Mouse (Mus musculus) brain, embryonic 18.5 days (tissue): ENCODE measurements around the gene Rpusd2.
"Not testable (repeated sequence)": the region's sequence is repeated elsewhere in the genome, so short reads cannot be mapped to it uniquely, and the experiment has no call there.

Experiments used
- DNase-seq: peaks from one replicate; pipeline ENCODE4 v3.0.0-alpha.2; 2012; ENCODE audit warnings: low read depth, low spot score

Rpusd2 gene

GRCm38 (mm10) chr2:119034656-119035396, at the start of gene Rpusd2:
Rpusd2 (plus strand) TSS chr2:119034790.
- peak; percentile 87 for DNase-seq

DNA sequence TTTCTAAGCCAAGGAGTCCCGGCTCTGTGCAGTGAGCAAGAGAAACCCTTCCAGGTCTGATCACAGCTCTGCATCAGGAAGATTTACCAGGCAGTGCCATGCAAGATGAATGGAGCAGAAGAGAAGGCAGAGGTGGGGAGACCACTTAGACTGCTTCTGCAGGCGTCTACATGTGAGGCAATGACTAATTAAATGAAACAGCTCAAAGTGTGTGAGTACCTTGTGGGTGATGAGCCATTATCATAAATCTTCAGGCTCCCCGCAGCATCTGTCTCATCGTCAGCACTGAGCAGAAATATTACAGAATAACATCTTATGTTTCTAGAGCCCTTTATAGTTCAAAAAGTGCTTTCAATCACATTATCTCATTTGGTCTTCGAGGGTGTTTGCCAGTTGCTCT, 39.1 kb upstream of the Rpusd2 start:
- DNase-seq, result no peak

DNA sequence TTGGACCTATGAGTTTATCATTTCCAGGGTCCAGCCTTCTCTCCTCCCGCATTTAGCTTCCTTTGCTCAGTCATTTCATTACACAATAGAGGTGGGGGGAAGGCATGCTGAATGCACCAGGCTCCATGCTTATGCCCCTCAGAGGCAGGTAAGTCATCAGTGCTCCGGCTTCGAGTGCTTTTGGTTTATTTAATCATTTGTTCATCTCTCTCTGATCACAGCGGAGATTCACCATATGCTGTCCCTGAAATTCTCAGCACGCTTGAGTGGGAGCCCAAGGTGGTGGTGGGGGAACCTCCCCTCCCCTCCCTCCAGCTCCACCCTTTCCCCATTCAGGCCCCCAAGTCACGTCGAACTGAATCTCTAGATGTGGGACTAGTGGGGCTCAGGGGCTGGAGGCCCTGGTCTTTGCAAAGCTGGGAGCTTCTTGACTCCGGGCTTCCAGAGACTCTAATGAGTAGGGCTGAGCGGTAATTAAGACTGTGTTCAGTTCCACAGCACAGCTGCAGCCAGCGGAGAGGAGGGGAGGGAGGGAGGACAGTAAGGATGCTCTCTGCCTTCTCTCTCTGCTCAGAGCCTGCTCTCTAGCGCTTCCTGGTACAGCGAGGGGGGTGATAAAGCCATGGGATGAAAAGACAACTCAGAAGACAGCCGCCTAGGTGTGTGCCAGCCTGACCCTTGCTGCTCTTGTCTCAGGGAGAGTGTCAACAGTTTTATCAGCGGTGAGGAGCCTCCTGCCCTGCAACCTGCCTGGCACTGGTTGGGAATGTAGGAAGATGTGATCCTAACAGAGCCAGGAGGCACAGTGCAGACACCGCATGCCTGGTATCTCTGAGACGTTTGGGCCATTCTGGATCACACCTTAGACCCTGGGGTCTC, 38.4 kb upstream of the Rpusd2 start:
- DNase-seq, result no peak

- no peak for DNase-seq
These were observed 37.8 kb upstream of the Rpusd2 start for GRCm38 (mm10) chr2:118996798-118997105.

- no peak for DNase-seq
These were observed 36.3 kb upstream of the Rpusd2 start for GRCm38 (mm10) chr2:118998115-118998866.

DNA sequence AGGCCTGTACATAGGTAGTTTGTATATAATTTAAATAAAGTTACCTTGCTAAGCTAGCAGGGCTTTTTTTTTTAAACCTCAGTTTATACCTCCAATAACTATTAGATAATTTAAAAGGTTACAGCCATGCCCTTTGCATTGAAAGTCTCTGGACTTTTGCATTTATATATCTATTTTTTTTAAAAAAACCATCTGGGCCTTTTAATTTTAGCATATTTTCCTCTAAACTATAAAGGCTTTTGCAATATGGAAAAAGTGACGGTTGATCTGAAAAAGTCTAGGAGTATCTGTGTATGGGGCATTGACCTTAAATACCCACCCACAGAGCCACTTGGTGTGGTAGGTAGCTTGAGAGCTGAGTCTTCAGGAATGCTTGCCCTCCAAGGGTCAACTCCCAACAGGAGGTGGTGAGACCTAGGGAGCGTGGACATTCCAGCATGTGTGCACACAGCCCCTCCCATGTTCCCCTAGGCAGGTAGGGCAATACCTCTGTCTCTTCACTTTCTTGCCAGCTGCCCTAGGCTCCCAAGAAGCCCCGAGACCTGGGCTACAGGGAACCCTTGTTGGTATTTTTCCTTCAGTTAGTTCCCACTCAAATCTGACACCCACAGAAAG, 35.5 kb upstream of the Rpusd2 start:
- DNase-seq, result no peak

GRCm38 (mm10) chr2:119006886-119007285, 27.7 kb upstream of the Rpusd2 start:
- no peak for DNase-seq

- DNase-seq, result no peak
These were observed 25.2 kb upstream of the Rpusd2 start for GRCm38 (mm10) chr2:119009376-119009775.

GRCm38 (mm10) chr2:119014989-119015388, 19.6 kb upstream of the Rpusd2 start:
- no peak for DNase-seq

GRCm38 (mm10) chr2:119015604-119016180, 18.9 kb upstream of the Rpusd2 start:
- no peak for DNase-seq

GRCm38 (mm10) chr2:119016312-119016711, 18.3 kb upstream of the Rpusd2 start:
- DNase-seq, result not testable (repeated sequence)

- no peak for DNase-seq
These were observed 16.9 kb upstream of the Rpusd2 start for GRCm38 (mm10) chr2:119017647-119018046.

- DNase-seq, result no peak
These were observed 16.0 kb upstream of the Rpusd2 start for GRCm38 (mm10) chr2:119018391-119019122.

GRCm38 (mm10) chr2:119019131-119019530, 15.5 kb upstream of the Rpusd2 start:
- DNase-seq, result no peak

DNA sequence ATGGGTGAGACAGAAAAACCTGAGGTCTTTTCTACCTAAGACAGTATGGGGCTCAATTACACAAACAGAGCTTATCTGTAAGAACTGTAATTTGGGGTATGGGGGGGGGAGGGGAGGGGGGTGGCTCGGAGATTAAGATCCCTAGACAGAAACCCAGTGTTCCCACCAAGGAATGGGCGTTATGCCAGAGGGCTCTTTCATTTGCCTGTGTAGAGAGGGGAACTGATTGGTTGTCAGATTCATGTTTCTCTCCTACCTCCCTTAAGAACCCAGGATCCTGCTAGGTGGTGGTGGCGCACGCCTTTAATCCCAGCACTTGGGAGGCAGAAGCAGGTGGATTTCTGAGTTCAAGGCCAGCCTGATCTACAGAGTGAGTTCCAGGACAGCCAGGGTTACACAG, 15.1 kb upstream of the Rpusd2 start:
- DNase-seq, result no peak

GRCm38 (mm10) chr2:119023154-119023660, 11.4 kb upstream of the Rpusd2 start:
- no peak for DNase-seq

DNA sequence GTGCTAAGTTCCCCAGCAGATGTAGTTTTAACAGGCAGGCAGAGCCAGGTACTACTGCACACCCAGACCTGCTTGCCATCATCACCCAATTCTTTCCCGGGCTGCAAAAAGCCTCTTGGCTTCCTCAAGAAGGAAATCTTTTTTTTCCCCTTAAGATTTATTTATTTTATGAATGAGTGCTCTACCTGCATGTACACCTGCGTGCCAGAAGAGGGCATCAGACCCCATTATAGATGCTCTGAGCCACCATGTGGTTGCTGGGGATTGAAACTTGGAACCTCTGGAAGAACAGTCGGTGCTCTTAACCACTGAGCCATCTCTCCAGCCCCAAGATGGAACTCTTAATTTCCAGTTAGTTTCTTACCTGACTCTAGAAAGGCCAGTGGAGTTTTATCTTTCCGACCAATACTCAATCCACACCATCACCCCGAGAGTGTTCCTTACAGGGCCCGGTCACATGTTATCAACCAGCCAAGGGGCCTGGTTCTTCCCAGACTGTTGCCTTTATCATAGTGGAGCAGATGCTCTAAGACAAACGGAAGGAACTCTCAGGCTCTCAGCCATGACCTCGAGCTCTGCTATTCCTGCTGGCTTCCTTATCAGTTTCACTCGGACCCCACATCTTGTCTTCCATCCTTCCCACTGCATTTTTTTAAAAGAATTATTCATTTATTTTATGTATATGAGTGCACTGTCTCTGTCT, 9.9 kb upstream of the Rpusd2 start:
- no peak for DNase-seq

DNA sequence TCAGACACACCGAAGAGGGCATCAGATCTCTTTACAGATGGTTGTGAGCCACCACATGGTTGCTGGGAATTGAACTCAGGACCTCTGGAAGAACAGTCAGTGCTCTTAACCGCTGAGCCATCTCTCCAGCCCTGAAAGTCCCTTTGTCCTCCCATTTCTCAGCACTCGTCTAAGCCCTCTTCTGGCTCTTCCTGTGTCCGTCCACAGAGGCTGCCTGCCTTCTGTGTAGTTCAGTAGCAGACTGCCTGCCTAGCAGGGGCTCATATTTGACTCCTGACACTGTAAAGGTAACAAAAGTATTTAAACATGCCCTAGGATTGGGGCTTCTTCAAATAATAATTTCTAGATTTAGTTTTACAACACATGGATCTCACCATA, 9.4 kb upstream of the Rpusd2 start:
- no peak for DNase-seq

GRCm38 (mm10) chr2:119026951-119027350, 7.6 kb upstream of the Rpusd2 start:
- DNase-seq, result no peak
